22 mouse cellular contexts compared by ENCODE assay signal in the genomic region with DNA sequence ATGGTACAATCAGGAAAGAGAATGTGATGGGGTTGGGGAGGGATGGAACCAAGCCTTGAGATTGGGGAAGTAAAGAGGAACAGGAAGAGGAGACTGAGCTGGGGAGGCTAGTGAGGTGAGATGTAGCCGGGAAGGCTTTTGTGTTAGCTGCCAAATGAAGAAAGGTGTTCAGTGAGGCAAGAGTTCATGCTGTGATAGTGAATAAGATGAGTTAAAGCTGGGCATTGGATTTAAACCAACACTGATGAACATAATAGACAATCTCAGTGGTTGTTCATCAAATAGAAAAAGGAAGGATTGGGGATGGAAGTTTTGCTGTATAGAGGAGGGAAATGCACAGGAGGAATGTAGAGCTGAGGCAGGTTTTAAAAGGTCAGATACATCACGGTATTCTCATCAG.
"Had no signal": no experiment of that assay in that cellular context is flagged by ENCODE, and none has a peak within 500 bp of the region (broad histone marks: within the 10 kb centered on the region; RNA-seq: fewer than 3 reads in every experiment).

No protein-coding gene starts in this region.

- DNase-seq: kidney, postnatal 25 days; layer of hippocampus, adult 9-11 months; liver; lung, adult 18-20 months; lung, postnatal 10 days; lung, postnatal 36 days; midbrain, embryonic 14.5 days; right cerebral cortex, adult 18-20 months; right cerebral cortex, postnatal 14 days; right cerebral cortex, postnatal 4 days; thymus, adult 2 months; thymus, postnatal 14 days; thymus, postnatal 4 days had no signal

- ATAC-seq: liver, embryonic 12.5 days had no signal

- H3K9me3 ChIP-seq: limb, embryonic 10.5 days; liver, embryonic 12.5 days; liver, embryonic 15.5 days had no signal

- H3K4me1 ChIP-seq: limb, embryonic 10.5 days; limb, embryonic 13.5 days; liver, embryonic 12.5 days; liver, embryonic 15.5 days; lung, embryonic 15.5 days had no signal

- H3K9ac ChIP-seq: limb, embryonic 13.5 days; liver, embryonic 12.5 days; liver, embryonic 15.5 days; lung, embryonic 15.5 days had no signal

- H3K4me2 ChIP-seq: limb, embryonic 13.5 days; liver, embryonic 12.5 days; liver, embryonic 15.5 days; lung, embryonic 15.5 days; midbrain, embryonic 11.5 days had no signal

- H3K27me3 ChIP-seq: limb, embryonic 13.5 days; liver, embryonic 12.5 days; liver, embryonic 15.5 days; lung, embryonic 15.5 days had no signal

- H3K4me3 ChIP-seq: layer of hippocampus, adult 2 months; limb, embryonic 10.5 days; limb, embryonic 13.5 days; liver, embryonic 12.5 days; liver, embryonic 15.5 days; lung, embryonic 15.5 days had no signal

- H3K27ac ChIP-seq: kidney, postnatal 0 days; layer of hippocampus, adult 2 months; limb, embryonic 10.5 days; limb, embryonic 13.5 days; liver, embryonic 12.5 days; liver, embryonic 15.5 days; lung, embryonic 15.5 days; stomach, postnatal 0 days had no signal
